ENCODE assay signal across 8 mouse cellular contexts in the genomic region with DNA sequence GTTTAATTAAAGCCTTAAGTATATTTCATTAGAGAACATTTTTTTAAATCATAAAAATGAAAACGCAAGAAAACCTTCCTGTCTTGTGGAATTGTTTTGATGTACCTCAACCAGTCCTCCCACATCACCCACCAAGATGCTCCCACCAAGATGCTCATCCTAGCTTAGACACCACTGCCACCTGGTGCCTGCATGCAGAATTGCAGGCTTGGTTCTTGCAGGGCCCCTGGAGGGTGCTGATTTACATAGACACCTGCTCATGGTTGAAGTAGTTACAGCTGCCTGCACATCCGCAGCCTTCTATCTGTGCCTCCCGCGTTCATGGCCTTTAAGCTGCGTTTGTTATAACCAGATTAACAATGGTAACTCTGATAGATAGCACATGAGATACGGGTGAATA.
DNase-seq lines count a peak whose midpoint lies in the region; TF ChIP-seq lines count a peak whose summit lies in the region.
"Had no signal": no experiment of that assay in that cellular context is flagged by ENCODE, and none has a peak within 500 bp of the region (broad histone marks: within the 10 kb centered on the region; RNA-seq: fewer than 3 reads in every experiment).

No protein-coding gene starts in this region.

- H3K4me1 ChIP-seq in CH12.LX (ENCODE audit: control insufficient read depth in 1 of 2, insufficient read depth in 2 of 2) = no peaks in the 10 kb centered on the region

- no peak; the same call in none of the 2 replicates for TF ChIP-seq RAD21 in CH12.LX (IDR thresholded peaks at IDR 0.05; ENCODE audit: low read depth, low read length)

- no peak for TF ChIP-seq EP300 in CH12.LX (IDR thresholded peaks at IDR 0.05; ENCODE audit: low read length)

- H3K9ac ChIP-seq in CH12.LX (ENCODE audit: insufficient read depth, low read depth) = no peak overlapping the region
- H3K9ac ChIP-seq: limb, embryonic 12.5 days had no signal

- TF ChIP-seq POLR2A in CH12.LX (IDR thresholded peaks at IDR 0.05; ENCODE audit: low read depth, low read length) = no peak

- H3K4me3 ChIP-seq in CH12.LX (replicated peaks in 1 of 3; ENCODE audit: low read depth in 2 of 3, low read length in 2 of 3, poor library complexity in 1 of 3) = no peak overlapping the region
- no peak overlapping the region for H3K4me3 ChIP-seq in layer of hippocampus, adult 2 months
- H3K4me3 ChIP-seq: limb, embryonic 12.5 days had no signal

- in situ Hi-C loops in CH12.LX (cut with MboI; ENCODE audit: low pct_ligation_motif_present, low pct_unique_long_range_greater_than_20kb, low sequenced_read_pairs) = no loop called here

- H3K79me2 ChIP-seq in CH12.LX (replicated peaks; ENCODE audit: control insufficient read depth, extremely low read depth, insufficient read depth, poor library complexity, severe bottlenecking) = no peaks in the 10 kb centered on the region

- dilution Hi-C loops in CH12.LX (cut with MboI; ENCODE audit: extremely low pct_ligation_motif_present, extremely low pct_unique_long_range_greater_than_20kb, low sequenced_read_pairs) = no loop called here

- H3K9me3 ChIP-seq in CH12.LX (replicated peaks; ENCODE audit: low read length) = peaks cover 84% of the 10 kb centered on the region
- H3K9me3 ChIP-seq: limb, embryonic 12.5 days had no signal

- peak; percentile 1 for DNase-seq in CH12.LX (ENCODE audit: extremely low read depth)
- peak; percentile 12 for DNase-seq in T-cell, adult 2 months (ENCODE audit: low spot score)
- DNase-seq in embryo, embryonic 10.5 days (ENCODE audit: low spot score) = peak; percentile 88
- DNase-seq in gastrocnemius, postnatal 4 days (ENCODE audit: low spot score in 2 of 2) = peak; percentile 35 to 39
- DNase-seq in layer of hippocampus, adult 2 months (ENCODE audit: low spot score in 2 of 2) = peak; percentile 68 to 84
- peak; percentile 56 for DNase-seq in lung, postnatal 10 days
- peak; percentile 14 to 30 for DNase-seq in spleen, postnatal 14 days (ENCODE audit: low spot score in 2 of 2)

- peak in 1 of 2 experiments; percentile 26; a peak in 1 of 4 replicates for TF ChIP-seq CTCF in CH12.LX (conservative IDR thresholded peaks at IDR 0.05 in 1 of 2, IDR thresholded peaks at IDR 0.05 in 1 of 2; ENCODE audit: low read depth in 2 of 2, low read length in 2 of 2)
- TF ChIP-seq CTCF in layer of hippocampus, adult 2 months (conservative IDR thresholded peaks at IDR 0.05) = peak; percentile 100

- no peaks in the 10 kb centered on the region for H3K36me3 ChIP-seq in CH12.LX (replicated peaks in 1 of 2; ENCODE audit: control insufficient read depth in 1 of 2, insufficient read depth in 1 of 2, low read length in 1 of 2)
- H3K36me3 ChIP-seq: limb, embryonic 12.5 days had no signal

- H3K27me3 ChIP-seq in CH12.LX (replicated peaks) = no peaks in the 10 kb centered on the region

- H3K27ac ChIP-seq in CH12.LX (ENCODE audit: insufficient read depth, low read depth) = no peak overlapping the region
- no peak overlapping the region for H3K27ac ChIP-seq in layer of hippocampus, adult 2 months
- H3K27ac ChIP-seq: limb, embryonic 12.5 days had no signal

- no peak overlapping the region for H3K4me2 ChIP-seq in CH12.LX (ENCODE audit: insufficient read depth, low read depth, poor library complexity, severe bottlenecking)
- H3K4me2 ChIP-seq: limb, embryonic 12.5 days had no signal

TF ChIP-seq in CH12.LX, 34 proteins besides CTCF, POLR2A, EP300 and RAD21:
- TF ChIP-seq SIN3A (IDR thresholded peaks at IDR 0.05; ENCODE audit: low read length) = no peak
- TF ChIP-seq MAFK (IDR thresholded peaks at IDR 0.05; ENCODE audit: insufficient replicate concordance, low read length) = no peak
- no peak for TF ChIP-seq KAT2A (IDR thresholded peaks at IDR 0.05; ENCODE audit: insufficient replicate concordance, low read length)
- TF ChIP-seq CHD1 (IDR thresholded peaks at IDR 0.05; ENCODE audit: low read depth, low read length) = no peak
- TF ChIP-seq SMC3 (IDR thresholded peaks at IDR 0.05; ENCODE audit: low read depth, low read length) = no peak
- TF ChIP-seq ZMIZ1 (IDR thresholded peaks at IDR 0.05; ENCODE audit: low read depth, low read length) = no peak
- no peak for TF ChIP-seq NRF1 (IDR thresholded peaks at IDR 0.05; ENCODE audit: low read depth, low read length)
- TF ChIP-seq CHD2 (IDR thresholded peaks at IDR 0.05; ENCODE audit: low read length) = no peak
TF ChIP-seq in CH12.LX: peak in this region for 0.

Comparison
In these comparisons a context has a peak if more than half of its experiments do, and no peak if none do; other contexts are left out.
1. DNase-seq: peak in every context shown above with its lines; median percentile 88 in embryo, embryonic 10.5 days; 76 in layer of hippocampus, adult 2 months; 56 in lung, postnatal 10 days; 37 in gastrocnemius, postnatal 4 days; 22 in spleen, postnatal 14 days; 12 in T-cell, adult 2 months; 1 in CH12.LX.